Mouse (Mus musculus): ENCODE results near the gene Endod1. TPM values are rescaled to one million over a fixed set of nuclear protein-coding genes. Genes with fewer than 3 reads are reported as not detected.

Endod1 gene
- polyA plus RNA-seq, 1 experiment from 2014 or later, result 10.4 TPM

Other genes with a start within 250 kb of the Endod1 start
- 13.3 and 14.4 TPM in 2 replicates for gene Sesn3, start 106.4 kb downstream of the Endod1 start, polyA plus RNA-seq (2015; fragmentation: Nextera tagmentation; extraction: Ambion mirVana)
- 0.45 and 0.52 TPM in 2 replicates for gene Kdm4d, start 119.0 kb upstream of the Endod1 start, polyA plus RNA-seq (2015; fragmentation: Nextera tagmentation; extraction: Ambion mirVana)
- gene Cwc15, start 119.1 kb upstream of the Endod1 start, polyA plus RNA-seq (2015; fragmentation: Nextera tagmentation; extraction: Ambion mirVana), result 163 and 170 TPM in 2 replicates